Mouse (Mus musculus): ENCODE measurements at regions not wholly inside any gene's neighbourhood (a gene's known extent, or its start where the extent isn't known, plus 50 kb on each side); places are given as distances from the start of the nearest gene placed in this dataset.

DNA sequence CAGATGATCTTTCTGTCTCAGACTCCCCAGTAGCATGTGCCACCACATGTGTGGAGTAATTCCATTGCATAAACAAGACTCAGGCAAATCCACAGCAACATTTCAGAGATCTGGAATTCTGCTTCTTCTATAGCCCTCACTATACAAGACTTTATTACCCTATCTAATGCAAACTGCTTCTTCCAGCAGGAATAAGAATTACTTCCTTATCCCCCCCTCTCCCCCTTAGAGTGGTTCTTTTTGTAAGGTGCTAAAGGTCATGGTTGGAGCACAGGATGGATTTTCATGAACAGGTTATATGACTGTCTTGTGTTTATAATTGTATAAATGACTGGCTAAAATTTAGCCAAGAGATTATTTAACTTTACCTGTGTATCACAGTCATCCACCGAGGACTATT lies 5037.4 kb downstream of the 9330182O14Rik start:
- no peak for DNase-seq

DNA sequence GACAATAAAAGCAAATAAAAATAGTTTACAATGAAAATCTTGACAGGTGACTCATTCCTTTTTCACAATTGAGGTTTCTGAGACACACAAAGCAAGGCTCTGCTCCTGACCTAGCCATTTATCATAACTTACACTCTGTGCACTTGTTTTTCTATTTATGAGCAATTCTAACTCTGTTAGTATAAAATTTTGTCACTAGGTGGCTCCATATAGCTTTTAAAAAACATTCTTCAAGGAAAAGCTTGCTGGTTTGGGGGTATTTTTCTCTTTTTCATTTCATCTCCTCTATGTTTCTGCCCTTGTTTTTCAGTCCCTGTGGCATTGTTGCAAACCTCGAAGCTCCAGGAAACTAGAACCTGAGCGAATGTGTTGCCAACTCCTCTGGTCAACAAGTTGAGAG lies 5044.2 kb downstream of the 9330182O14Rik start:
- DNase-seq, result peak; percentile 1 to 18

DNA sequence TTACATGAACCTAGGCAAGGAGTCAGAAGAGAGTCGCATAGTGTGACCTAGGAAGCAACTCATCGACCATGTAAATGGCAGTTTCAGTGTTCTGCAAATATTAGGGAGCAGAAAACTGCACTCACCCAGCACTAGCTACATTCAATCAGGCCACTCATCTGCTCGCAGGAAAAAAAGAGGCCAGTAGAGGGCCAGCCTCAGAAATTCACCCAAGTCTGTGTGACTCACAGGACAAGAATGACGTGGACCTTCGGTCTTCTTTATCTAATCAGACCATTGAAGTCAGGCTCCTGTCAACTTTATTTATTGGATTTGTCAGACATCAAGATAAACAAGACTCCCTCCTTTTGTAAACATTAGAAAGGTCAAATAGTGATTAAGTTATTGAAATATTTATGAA lies 5046.0 kb downstream of the 9330182O14Rik start:
- peak; percentile 12 to 17 for DNase-seq
